Mouse (Mus musculus) lung, postnatal 0 days (tissue): ENCODE results near the gene Avpi1.

Experiments
- CTCF ChIP-seq: IDR thresholded peaks from 2 replicates; pipeline ENCODE4 v1.5.1; 2016; ENCODE audit warnings: antibody characterized with exemption, mild to moderate bottlenecking
- EP300 ChIP-seq: IDR thresholded peaks from 2 replicates; pipeline ENCODE4 v1.6.1; 2016; ENCODE audit warnings: antibody characterized with exemption, mild to moderate bottlenecking, control low read depth

- TF ChIP-seq CTCF, result no peak
- TF ChIP-seq EP300, result peak; percentile 57
Observed at GRCm38 (mm10) chr19:42127024-42127423, 1.8 kb downstream of the Avpi1 start.
